Mouse (Mus musculus) MEL (cell line): ENCODE measurements around the gene Arl13b. TPM values are rescaled to one million over a fixed set of nuclear protein-coding genes. Genes with fewer than 3 reads are reported as not detected.
A peak's percentile ranks its signal among the peaks of the same experiment; 100 is the strongest.

Experiments used
- DNase-seq: peaks from one replicate; pipeline ENCODE4 v3.0.0; 2011; ENCODE audit warnings: low read depth, low spot score
- H3K27ac ChIP-seq: 2 replicates; pipeline ENCODE4 v1.5.1; 2012; ENCODE audit warnings: low read depth, mild to moderate bottlenecking, control low read depth, low read length, moderate library complexity; ENCODE audit not compliant: control insufficient read depth
- H3K27me3 ChIP-seq, 2 experiments: fragments of 150-350 bp in 1 of 2; sonication (generic) in 1 of 2; 2 replicates each; pipeline ENCODE4 v1.6.1; 2012; ENCODE audit warnings: low read length in 2 of 2, mild to moderate bottlenecking in 2 of 2, improper control_type of control experiment in 1 of 2, moderate library complexity in 1 of 2; ENCODE audit not compliant: insufficient read depth in 2 of 2, control insufficient read depth in 1 of 2
- H3K36me3 ChIP-seq, 2 experiments: 2 replicates each; pipeline ENCODE4 v1.6.1; 2012 to 2014; ENCODE audit warnings: low read length in 2 of 2, improper control_type of control experiment in 1 of 2, inconsistent platforms in 1 of 2, mild to moderate bottlenecking in 1 of 2; ENCODE audit not compliant: insufficient read depth in 2 of 2, control insufficient read depth in 1 of 2
- H3K4me1 ChIP-seq, 2 experiments: fragments of 150-350 bp in 1 of 2; sonication (generic) in 1 of 2; 2 replicates each; pipeline ENCODE4 v1.6.1; 2012; ENCODE audit warnings: low read length in 2 of 2, improper control_type of control experiment in 1 of 2, mild to moderate bottlenecking in 1 of 2; ENCODE audit not compliant: insufficient read depth in 2 of 2, control insufficient read depth in 1 of 2
- H3K4me3 ChIP-seq, 2 experiments: fragments of 150-350 bp in 1 of 2; sonication (generic) in 1 of 2; 2 replicates each; pipeline ENCODE4 v1.5.1; 2012; ENCODE audit warnings: low read depth in 2 of 2, low read length in 2 of 2, mild to moderate bottlenecking in 2 of 2, moderate library complexity in 2 of 2, control low read depth in 1 of 2, improper control_type of control experiment in 1 of 2; ENCODE audit not compliant: control insufficient read depth in 1 of 2, insufficient read depth in 1 of 2
- H3K79me2 ChIP-seq: 2 replicates; pipeline ENCODE4 v1.6.1; 2012; ENCODE audit warnings: mild to moderate bottlenecking, low read length, moderate library complexity; ENCODE audit not compliant: control insufficient read depth, poor library complexity, insufficient read depth
- H3K9ac ChIP-seq: 2 replicates; pipeline ENCODE4 v1.6.1; 2012; ENCODE audit warnings: low read depth, mild to moderate bottlenecking, control low read depth, low read length, moderate library complexity; ENCODE audit not compliant: control insufficient read depth, poor library complexity, severe bottlenecking
- H3K9me3 ChIP-seq: fragments of 150-350 bp; sonication (generic); replicated peaks from 2 replicates; pipeline ENCODE4 v1.6.1; 2012; ENCODE audit warnings: mild to moderate bottlenecking, low read length, improper control_type of control experiment, moderate library complexity; ENCODE audit not compliant: insufficient read depth
- CHD1 ChIP-seq: IDR thresholded peaks from 2 replicates; pipeline ENCODE4 v1.6.1; 2012; ENCODE audit warnings: low read depth, mild to moderate bottlenecking, inconsistent platforms, low read length, improper control_type of control experiment
- CTCF ChIP-seq, 3 experiments: IDR thresholded peaks in 2 of 3; conservative IDR thresholded peaks in 1 of 3; 2 replicates each; pipeline ENCODE4 v1.5.1; 2011 to 2012; ENCODE audit warnings: low read length in 3 of 3, low read depth in 2 of 3, mild to moderate bottlenecking in 2 of 3, improper control_type of control experiment in 1 of 3, inconsistent platforms in 1 of 3, mixed read lengths in 1 of 3, moderate library complexity in 1 of 3; ENCODE audit not compliant: control insufficient read depth in 1 of 3, insufficient read depth in 1 of 3, poor library complexity in 1 of 3, severe bottlenecking in 1 of 3
- ELF1 ChIP-seq: IDR thresholded peaks from 2 replicates; pipeline ENCODE4 v1.6.1; 2014; ENCODE audit warnings: low read depth, mild to moderate bottlenecking, inconsistent platforms, low read length, improper control_type of control experiment, moderate library complexity
- EP300 ChIP-seq, 2 experiments: IDR thresholded peaks; 2 replicates each; pipeline ENCODE4 v1.6.1; 2011; ENCODE audit warnings: improper control_type of control experiment in 2 of 2, low read length in 2 of 2, low read depth in 1 of 2, mild to moderate bottlenecking in 1 of 2
- GATA1 ChIP-seq: IDR thresholded peaks from 2 replicates; pipeline ENCODE4 v1.6.1; 2011; ENCODE audit warnings: low read depth, low read length, improper control_type of control experiment
- HCFC1 ChIP-seq: IDR thresholded peaks from 2 replicates; pipeline ENCODE4 v1.6.1; 2012; ENCODE audit warnings: low read depth, mild to moderate bottlenecking, inconsistent platforms, low read length, improper control_type of control experiment, moderate library complexity
- JUND ChIP-seq: IDR thresholded peaks from 2 replicates; pipeline ENCODE4 v1.6.1; 2011; ENCODE audit warnings: low read depth, mild to moderate bottlenecking, improper control_type of control experiment, low read length
- KAT2A ChIP-seq: conservative IDR thresholded peaks from 2 replicates; pipeline ENCODE4 v1.6.1; 2012; ENCODE audit warnings: low read depth, low read length, improper control_type of control experiment, inconsistent platforms
- MAX ChIP-seq: IDR thresholded peaks from 2 replicates; pipeline ENCODE4 v1.6.1; 2011; ENCODE audit warnings: low read length, improper control_type of control experiment
- MAZ ChIP-seq: IDR thresholded peaks from 2 replicates; pipeline ENCODE4 v1.6.1; 2012; ENCODE audit warnings: low read depth, mild to moderate bottlenecking, inconsistent platforms, low read length, improper control_type of control experiment
- MEF2A ChIP-seq: IDR thresholded peaks from 2 replicates; pipeline ENCODE4 v1.6.1; 2014; ENCODE audit warnings: low read depth, mild to moderate bottlenecking, inconsistent platforms, low read length, improper control_type of control experiment; ENCODE audit not compliant: poor library complexity, insufficient replicate concordance, severe bottlenecking; ENCODE audit errors: extremely low read depth
- MYB ChIP-seq: IDR thresholded peaks from 2 replicates; pipeline ENCODE4 v1.6.1; 2011; ENCODE audit warnings: mild to moderate bottlenecking, low read depth, low read length, improper control_type of control experiment
- MYC ChIP-seq: IDR thresholded peaks from 2 replicates; pipeline ENCODE4 v1.6.1; 2011; ENCODE audit warnings: low read depth, mild to moderate bottlenecking, low read length, improper control_type of control experiment, moderate library complexity
- NRF1 ChIP-seq: IDR thresholded peaks from 2 replicates; pipeline ENCODE4 v1.6.1; 2014; ENCODE audit warnings: low read depth, mild to moderate bottlenecking, inconsistent platforms, low read length, improper control_type of control experiment, moderate library complexity; ENCODE audit not compliant: poor library complexity, insufficient read depth, severe bottlenecking
- POLR2A ChIP-seq, 2 experiments: IDR thresholded peaks; 2 replicates each; pipeline ENCODE4 v1.6.1; 2011 to 2012; ENCODE audit warnings: low read length in 2 of 2, mild to moderate bottlenecking in 2 of 2, control low read depth in 1 of 2, improper control_type of control experiment in 1 of 2, low read depth in 1 of 2, moderate library complexity in 1 of 2; ENCODE audit not compliant: control insufficient read depth in 1 of 2, insufficient read depth in 1 of 2, poor library complexity in 1 of 2
- POLR2AphosphoS2 ChIP-seq: IDR thresholded peaks from 2 replicates; pipeline ENCODE4 v1.6.1; 2011; ENCODE audit warnings: low read length, improper control_type of control experiment
- POLR2AphosphoS5 ChIP-seq: IDR thresholded peaks from 2 replicates; pipeline ENCODE4 v1.6.1; 2012; ENCODE audit warnings: low read depth, borderline replicate concordance, mild to moderate bottlenecking, inconsistent platforms, low read length, moderate library complexity, mixed read lengths
- RAD21 ChIP-seq: IDR thresholded peaks from 2 replicates; pipeline ENCODE4 v1.6.1; 2011; ENCODE audit warnings: mild to moderate bottlenecking, low read depth, low read length, improper control_type of control experiment
- SIN3A ChIP-seq: IDR thresholded peaks from 2 replicates; pipeline ENCODE4 v1.6.1; 2012; ENCODE audit warnings: low read length, improper control_type of control experiment, inconsistent platforms
- SMC3 ChIP-seq: IDR thresholded peaks from 2 replicates; pipeline ENCODE4 v1.6.1; 2011; ENCODE audit warnings: low read depth, low read length, improper control_type of control experiment
- TAL1 ChIP-seq: IDR thresholded peaks from 2 replicates; pipeline ENCODE4 v1.6.1; 2012; ENCODE audit warnings: mild to moderate bottlenecking, inconsistent platforms, low read length, moderate library complexity, mixed read lengths
- TBP ChIP-seq: IDR thresholded peaks from 2 replicates; pipeline ENCODE4 v1.8.0; 2011; ENCODE audit warnings: low read depth, low read length, improper control_type of control experiment
- TCF12 ChIP-seq: IDR thresholded peaks from 2 replicates; pipeline ENCODE4 v1.6.1; 2014; ENCODE audit warnings: low read depth, mild to moderate bottlenecking, inconsistent platforms, low read length, improper control_type of control experiment, moderate library complexity
- UBTF ChIP-seq: IDR thresholded peaks from 2 replicates; pipeline ENCODE4 v1.6.1; 2012; ENCODE audit warnings: low read depth, mild to moderate bottlenecking, inconsistent platforms, low read length, improper control_type of control experiment, moderate library complexity, borderline replicate concordance; ENCODE audit not compliant: insufficient read depth
- USF1 ChIP-seq: IDR thresholded peaks from 2 replicates; pipeline ENCODE4 v1.6.1; 2014; ENCODE audit warnings: low read depth, mild to moderate bottlenecking, inconsistent platforms, low read length, improper control_type of control experiment, moderate library complexity
- USF2 ChIP-seq, 2 experiments: IDR thresholded peaks; 2 replicates each; pipeline ENCODE4 v1.6.1; 2011 to 2012; ENCODE audit warnings: improper control_type of control experiment in 2 of 2, low read length in 2 of 2, borderline replicate concordance in 1 of 2, inconsistent platforms in 1 of 2, low read depth in 1 of 2, mild to moderate bottlenecking in 1 of 2; ENCODE audit not compliant: insufficient read depth in 1 of 2
- ZC3H11A ChIP-seq: IDR thresholded peaks from 2 replicates; pipeline ENCODE4 v1.6.1; 2012; ENCODE audit warnings: low read depth, mild to moderate bottlenecking, inconsistent platforms, low read length, improper control_type of control experiment
- ZKSCAN1 ChIP-seq: IDR thresholded peaks from 2 replicates; pipeline ENCODE4 v1.6.1; 2012; ENCODE audit warnings: low read depth, mild to moderate bottlenecking, inconsistent platforms, low read length, improper control_type of control experiment, moderate library complexity
- polyA plus RNA-seq, 2 experiments: library from polyadenylated mRNA; stranded (reverse) in 1 of 2; unstranded in 1 of 2; fragments of >175 nt in 1 of 2; fragments of >200 nt in 1 of 2; gene quantifications; 2 replicates each; pipeline versions ENCODE4 v1.2.1 to v1.2.4; 2012; ENCODE audit warnings: low replicate concordance in 2 of 2, low read depth in 1 of 2; ENCODE audit not compliant: insufficient read length in 2 of 2, insufficient read depth in 1 of 2, missing spikeins in 1 of 2
- total RNA-seq: library from RNA; depleted of rRNA; stranded (reverse); fragments of 300-350 nt; gene quantifications from 2 replicates; pipeline ENCODE4 v1.2.3, GENCODE M21; 2012

Gene Arl13b
- total and polyA plus RNA-seq, 3 experiments, result 3.2 to 4.3 TPM; not detected in 1

DNA sequence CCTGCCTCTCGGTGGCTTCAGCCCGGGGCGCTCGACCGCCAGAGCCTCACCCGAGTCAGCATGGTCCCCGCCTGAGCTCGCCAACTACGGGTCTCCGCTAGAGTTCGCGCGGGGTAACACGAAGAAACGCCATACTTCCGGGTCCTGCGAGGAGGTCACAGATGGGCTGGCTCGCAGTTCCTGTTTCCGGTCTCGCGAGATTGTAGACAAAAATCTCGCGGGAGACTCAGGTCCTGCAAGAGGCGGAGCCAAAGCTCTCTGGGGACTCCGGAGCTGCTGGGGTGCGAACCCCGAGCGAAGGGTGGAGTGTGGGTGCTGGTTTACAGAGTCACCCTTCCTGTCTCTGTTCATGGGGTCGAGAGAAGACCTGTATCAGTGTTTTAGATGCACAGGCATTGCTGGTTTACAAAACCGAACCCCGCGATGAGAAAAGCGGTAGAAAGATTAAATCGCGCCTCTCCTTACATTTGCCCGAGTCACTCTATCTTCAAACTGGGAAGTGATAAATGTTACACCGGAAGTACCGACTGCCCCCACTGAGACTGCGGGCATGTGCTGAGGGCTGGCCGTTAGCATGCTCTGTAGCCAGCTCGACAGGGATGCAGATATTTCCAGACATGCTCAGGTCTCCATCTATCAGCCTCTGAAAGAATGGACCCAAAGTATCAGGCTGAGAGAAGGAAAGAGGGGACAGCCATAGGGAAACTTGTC is 60.1 kb downstream of the Arl13b start, which contains the start of gene Nsun3 (continued):
- no peak for TF ChIP-seq POLR2AphosphoS5
- no peak for TF ChIP-seq RAD21
- TF ChIP-seq ZKSCAN1, result no peak
- TF ChIP-seq KAT2A, result no peak; the same call in 1 of the 2 replicates
- TF ChIP-seq MAX, result peak; percentile 97
- TF ChIP-seq HCFC1, result peak; percentile 88
- TF ChIP-seq UBTF, result no peak
- TF ChIP-seq GATA1, result no peak
- TF ChIP-seq EP300 (IDR thresholded peaks at IDR 0.05; ENCODE audit: low read depth in 1 of 2, low read length in 2 of 2), result peak in 1 of 2 experiments; percentile 41; a peak in 1 of 4 replicates
- TF ChIP-seq MYB, result 0 out of 2 replicates have a peak, but pooled peaks have one; percentile 29
- TF ChIP-seq SIN3A, result peak; percentile 70
- TF ChIP-seq MYC, result peak; percentile 82
- TF ChIP-seq TAL1, result no peak
- TF ChIP-seq ELF1, result peak; percentile 98
- TF ChIP-seq JUND, result no peak
- peak; percentile 77 to 99 for TF ChIP-seq POLR2A (IDR thresholded peaks at IDR 0.05; ENCODE audit: control insufficient read depth in 1 of 2, insufficient read depth in 1 of 2, low read depth in 1 of 2, low read length in 2 of 2, poor library complexity in 1 of 2)

- peak; percentile 51 for DNase-seq
- Histone ChIP-seq H3K9me3 (no peaks in the 10 kb centered on the region), H3K4me1 (peaks cover 0 to 9% of the 10 kb centered on the region in 2 experiments; a peak in 2 of 4 replicates), H3K36me3 (peaks cover 0 to 13% of the 10 kb centered on the region in 2 experiments; a peak in 2 of 4 replicates), H3K27ac (no peak overlapping the region), H3K4me3 (no peak overlapping the region), H3K27me3 (no peaks in the 10 kb centered on the region), H3K9ac (no peak overlapping the region), H3K79me2 (peaks cover 15% of the 10 kb centered on the region)
- TF ChIP-seq SMC3 (no peak), CTCF (IDR thresholded peaks at IDR 0.05 in 2 of 3, conservative IDR thresholded peaks at IDR 0.05 in 1 of 3; ENCODE audit: control insufficient read depth in 1 of 3, insufficient read depth in 1 of 3, low read depth in 2 of 3, low read length in 3 of 3, poor library complexity in 1 of 3, severe bottlenecking in 1 of 3) (peak in 2 of 3 experiments; percentile 12 to 40; a peak in 2 of 6 replicates)
Measured at GRCm38 (mm10) chr16:62782229-62782628, 64.6 kb downstream of the Arl13b start.

- Histone ChIP-seq H3K9me3 (no peaks in the 10 kb centered on the region), H3K27me3 (no peaks in the 10 kb centered on the region), H3K4me3 (no peak overlapping the region), H3K9ac (no peak overlapping the region), H3K36me3 (no peaks in the 10 kb centered on the region), H3K4me1 (no peaks in the 10 kb centered on the region), H3K27ac (no peak overlapping the region), H3K79me2 (no peaks in the 10 kb centered on the region)
- DNase-seq, result no peak
- TF ChIP-seq POLR2AphosphoS2 (no peak), USF2 (IDR thresholded peaks at IDR 0.05; ENCODE audit: borderline replicate concordance in 1 of 2, insufficient read depth in 1 of 2, low read depth in 1 of 2, low read length in 2 of 2) (no peak), CHD1 (no peak), MYB (no peak), TCF12 (no peak), MYC (no peak), MEF2A (no peak), TBP (no peak), USF1 (no peak), KAT2A (no peak), ZKSCAN1 (no peak), ZC3H11A (no peak), UBTF (no peak), NRF1 (no peak), MAZ (no peak)
Measured at GRCm38 (mm10) chr16:62778282-62778681, 68.6 kb downstream of the Arl13b start.
